Mouse (Mus musculus) thymus, adult 2 months (tissue): ENCODE data around the gene Plekhb2.

Experiments used
- CTCF ChIP-seq: fragments of 200-500 bp; IDR thresholded peaks from 2 replicates; pipeline ENCODE4 v1.5.1; 2012; ENCODE audit warnings: mild to moderate bottlenecking, control low read depth, low read length, moderate library complexity, borderline replicate concordance; ENCODE audit not compliant: control insufficient read depth, poor library complexity, insufficient read depth; ENCODE audit errors: extremely low read depth
- POLR2A ChIP-seq: fragments of 200-500 bp; IDR thresholded peaks from 2 replicates; pipeline ENCODE4 v1.6.1; 2012; ENCODE audit warnings: mild to moderate bottlenecking, low read length, control low read depth, moderate library complexity; ENCODE audit not compliant: control insufficient read depth, poor library complexity, insufficient read depth; ENCODE audit errors: extremely low read depth

- TF ChIP-seq CTCF (no peak), POLR2A (no peak)
Observed at GRCm38 (mm10) chr1:34893331-34893730, 43.6 kb downstream of the Plekhb2 start.
